Mouse (Mus musculus) frontal cortex, postnatal 36 days (tissue): Measurements from ENCODE around the gene Eif4g3.
"Not testable (repeated sequence)": the region's sequence is repeated elsewhere in the genome, so short reads cannot be mapped to it uniquely, and the experiment has no call there.

Source experiments
- DNase-seq, 2 experiments: peaks; one replicate each; pipeline ENCODE4 v3.0.0; 2022; ENCODE audit warnings: low spot score in 2 of 2

Eif4g3 gene

DNA sequence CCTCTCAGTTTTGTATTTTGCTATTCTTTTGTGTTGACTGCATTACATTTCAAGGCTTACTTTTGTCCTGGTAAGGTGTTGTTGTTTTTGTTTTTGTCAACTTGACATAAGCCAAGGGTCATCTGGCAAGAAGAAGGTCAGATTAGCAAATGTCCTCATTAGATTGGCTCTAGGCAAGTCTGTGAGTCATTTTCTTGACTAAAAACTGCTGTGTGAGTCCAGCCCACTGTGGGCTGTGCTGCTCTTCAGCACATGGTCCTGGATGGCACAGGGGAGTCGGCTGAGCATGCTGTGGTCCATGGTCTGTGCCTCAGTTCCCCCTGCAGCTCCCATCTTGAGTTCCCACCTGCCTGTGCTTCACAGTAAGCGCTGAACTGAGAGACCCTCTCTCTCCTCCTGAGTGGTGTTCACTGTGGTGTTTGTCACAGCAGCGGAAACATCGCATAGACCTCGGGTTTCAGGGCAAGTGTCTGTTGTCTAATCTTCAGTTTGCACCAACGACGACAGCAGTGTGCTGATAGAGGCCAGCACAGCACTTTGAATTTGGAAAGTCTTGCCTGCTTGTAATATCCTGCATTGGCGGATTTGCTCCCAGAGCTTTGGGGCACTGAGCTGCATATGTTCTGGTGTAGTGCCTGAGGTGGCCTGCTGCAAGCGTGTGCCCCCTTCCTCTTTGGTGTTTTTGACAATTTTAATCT is 30.7 kb downstream of the Eif4g3 start:
- DNase-seq, result no peak

DNA sequence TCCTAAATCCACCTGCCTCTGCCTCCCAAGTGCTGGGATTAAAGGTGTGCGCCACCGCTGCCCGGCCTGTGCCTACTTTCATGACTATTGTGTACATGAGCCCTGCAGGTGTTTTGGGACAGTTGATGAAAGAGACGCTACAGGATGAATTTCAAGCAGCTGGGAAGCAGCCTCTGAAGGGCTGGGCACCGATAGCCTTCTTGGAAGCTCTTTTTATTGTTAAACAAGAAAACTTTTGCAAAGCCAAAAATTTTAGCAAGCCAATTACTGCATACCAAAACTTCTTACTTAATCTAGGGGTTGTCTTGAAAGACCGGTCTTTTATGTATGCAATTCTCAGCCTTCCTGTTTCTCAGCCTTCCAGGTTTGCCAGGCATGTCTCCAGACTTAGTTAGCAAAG is 36.3 kb downstream of the Eif4g3 start:
- no peak for DNase-seq

DNA sequence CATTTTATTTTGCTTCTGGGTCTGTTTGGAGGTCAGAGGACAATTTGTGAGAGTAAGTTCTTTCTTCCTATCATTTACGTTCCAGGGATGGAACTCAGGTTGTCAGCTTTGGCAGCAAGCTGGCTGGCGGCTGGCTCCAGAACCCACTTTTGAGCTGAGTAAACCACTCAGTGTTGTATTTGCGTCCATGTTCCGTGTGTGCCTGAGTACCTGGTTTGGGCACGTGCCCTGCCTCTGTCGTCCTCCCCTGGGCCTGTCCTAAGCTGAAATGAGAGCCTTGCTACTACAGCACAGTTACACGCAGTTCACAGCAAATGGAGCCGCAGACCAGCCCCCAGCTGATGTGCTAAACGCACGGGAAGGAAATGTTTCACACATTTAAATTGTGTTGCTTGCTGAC is 39.0 kb downstream of the Eif4g3 start:
- DNase-seq, result no peak

DNA sequence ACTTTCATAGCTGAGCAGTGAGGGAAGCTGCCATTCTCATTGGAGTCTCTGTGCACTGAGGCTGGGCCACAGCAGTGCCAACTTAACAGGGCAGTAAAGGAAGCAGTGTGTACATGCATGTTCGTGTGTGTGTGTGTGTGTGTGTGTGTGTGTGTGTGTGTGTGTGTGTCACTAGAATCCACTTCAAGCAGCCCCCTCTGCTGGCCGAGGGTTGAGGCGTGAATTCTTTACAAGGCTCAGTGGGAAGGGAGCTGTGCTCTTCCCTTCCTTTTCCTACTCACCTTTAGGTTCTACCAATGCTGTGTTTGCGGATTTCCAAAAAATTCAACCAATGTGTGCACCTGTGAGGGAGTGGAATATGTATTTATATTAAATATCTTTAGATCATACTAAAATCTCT is 41.0 kb downstream of the Eif4g3 start:
- no peak for DNase-seq

DNA sequence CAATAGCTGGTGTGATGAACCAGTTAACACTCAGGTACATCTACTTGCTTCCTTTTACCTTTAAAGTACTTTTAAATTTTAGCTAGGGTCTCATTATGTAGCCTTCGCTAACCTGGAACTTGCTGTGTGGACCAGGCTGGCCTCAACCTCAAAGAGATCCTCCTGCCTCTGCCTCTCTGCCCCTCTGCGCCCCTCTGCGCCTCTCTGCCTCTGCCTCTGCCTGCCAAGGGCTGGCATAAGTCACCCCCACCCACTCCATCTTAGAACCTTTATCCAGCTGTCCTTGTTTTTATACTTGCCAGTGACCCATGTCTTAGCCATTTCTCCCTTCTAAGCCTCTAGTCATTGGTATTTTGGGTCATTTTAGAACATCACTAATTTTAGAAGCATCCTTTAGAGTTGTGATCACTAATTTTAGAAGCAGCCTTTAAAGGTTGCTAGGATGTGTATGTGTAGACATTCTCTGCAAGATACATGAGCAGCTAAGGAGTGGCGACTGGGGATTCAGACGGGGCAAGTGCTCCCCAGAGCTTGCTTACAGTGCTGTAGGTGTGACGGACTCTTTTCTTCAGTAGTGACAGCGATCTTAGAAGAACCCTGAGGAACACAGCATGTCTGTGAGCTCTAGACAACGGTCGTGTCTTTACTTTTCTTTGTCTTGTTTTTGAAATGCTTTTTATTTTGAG is 42.8 kb downstream of the Eif4g3 start:
- no peak for DNase-seq

GRCm38 (mm10) chr4:138037110-138037509 is 44.3 kb downstream of the Eif4g3 start:
- no peak for DNase-seq

DNA sequence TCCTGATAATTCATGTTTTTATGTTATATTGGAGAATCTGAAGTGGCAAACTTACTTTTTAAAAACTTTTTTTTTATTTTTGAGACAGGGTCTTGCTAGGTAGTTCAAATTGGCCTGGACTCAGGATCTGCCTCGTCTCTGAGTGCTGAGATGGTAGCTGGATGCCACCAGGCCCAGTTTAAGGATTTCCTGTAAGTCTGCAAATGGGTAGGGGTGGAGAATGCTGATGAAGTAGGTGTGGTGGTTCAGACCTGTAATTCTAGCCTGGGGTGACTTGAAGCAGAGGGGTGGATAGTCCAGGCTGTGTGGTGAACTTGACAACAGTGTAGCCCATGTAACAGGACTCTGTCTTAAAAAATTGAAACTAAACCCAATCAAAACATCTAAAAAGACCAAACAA is 45.1 kb downstream of the Eif4g3 start:
- no peak for DNase-seq

- DNase-seq, result no peak
These were observed 45.8 kb downstream of the Eif4g3 start for GRCm38 (mm10) chr4:138038365-138039274.

DNA sequence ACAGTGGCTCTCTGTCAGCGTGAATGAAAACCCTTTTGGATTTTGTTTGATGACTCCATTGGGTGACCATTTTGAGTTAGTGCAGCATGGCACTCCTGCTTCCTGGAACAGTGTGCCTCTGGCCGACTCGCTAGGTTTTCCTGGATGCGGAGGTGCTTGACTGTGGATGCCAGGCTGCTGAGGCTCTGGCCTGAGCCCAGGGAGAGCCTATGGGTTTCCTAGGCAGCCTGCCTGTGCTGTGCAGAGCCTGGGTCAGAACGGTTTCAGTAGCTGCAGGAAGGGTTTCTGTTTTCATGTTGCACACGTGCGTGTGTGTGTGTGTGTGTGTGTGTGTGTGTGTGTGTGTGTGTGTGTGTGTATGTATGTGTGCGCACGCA is 46.4 kb downstream of the Eif4g3 start:
- peak in 1 of 2 experiments; percentile 39 for DNase-seq

GRCm38 (mm10) chr4:138040589-138040988 is 47.8 kb downstream of the Eif4g3 start:
- no peak for DNase-seq

GRCm38 (mm10) chr4:138041566-138042256 is 48.9 kb downstream of the Eif4g3 start:
- DNase-seq, result no peak

- DNase-seq, result no peak
These were observed 49.4 kb downstream of the Eif4g3 start for GRCm38 (mm10) chr4:138042257-138042589.

GRCm38 (mm10) chr4:138042625-138043024 is 49.8 kb downstream of the Eif4g3 start:
- DNase-seq, result no peak

DNA sequence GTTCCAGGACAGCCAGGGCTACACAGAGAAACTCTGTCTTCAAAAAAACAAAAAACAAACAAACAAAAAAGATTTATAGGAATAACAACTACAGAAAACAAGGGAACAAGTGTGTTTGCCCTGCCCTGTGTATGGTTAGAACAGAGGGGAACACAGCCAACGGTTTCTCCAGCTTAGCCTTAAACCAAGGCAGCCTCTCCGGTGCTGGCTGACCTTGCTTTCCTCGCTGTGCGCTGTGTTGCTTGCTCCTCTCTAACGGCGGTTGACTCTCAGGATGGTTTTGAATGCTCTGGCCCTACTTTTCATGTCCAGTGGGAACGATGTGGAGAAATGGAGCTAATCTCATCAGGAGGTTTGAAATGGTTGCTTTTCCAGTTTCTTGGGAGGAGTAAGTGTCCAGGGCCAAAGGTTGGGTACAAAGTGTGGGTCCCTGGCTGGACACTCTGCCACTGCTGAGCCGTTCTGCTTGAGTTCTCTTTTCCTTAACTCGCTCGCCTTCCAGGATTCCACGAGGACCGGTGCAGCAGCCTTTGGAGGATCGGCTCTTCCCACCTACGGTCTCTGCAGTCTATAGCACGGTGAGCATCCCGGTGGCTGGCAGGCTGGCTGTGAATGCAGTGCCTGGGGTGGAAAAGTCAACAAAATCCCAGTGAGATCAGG is 52.1 kb downstream of the Eif4g3 start:
- DNase-seq, result no peak

- DNase-seq, result no peak
These were observed 53.0 kb downstream of the Eif4g3 start for GRCm38 (mm10) chr4:138045809-138046208.

DNA sequence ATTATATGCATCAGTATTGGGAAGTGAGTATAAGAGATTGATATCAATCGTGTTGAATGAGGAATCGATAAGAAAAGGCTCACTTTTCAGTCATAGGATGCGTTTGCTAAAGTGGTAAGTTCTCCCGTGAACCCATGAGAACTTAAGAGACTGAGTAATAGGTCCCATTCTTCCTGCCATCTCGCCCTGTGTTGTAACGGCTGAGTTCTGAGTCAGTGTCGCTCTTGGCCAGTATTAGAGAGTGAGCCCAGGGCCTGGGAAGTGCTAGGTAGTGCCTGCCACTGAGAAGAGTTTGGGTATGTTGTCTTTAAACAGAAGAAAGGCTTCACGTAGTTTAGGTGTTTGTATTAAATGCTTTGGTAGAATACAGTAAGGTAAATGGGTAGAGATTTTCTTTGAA is 53.5 kb downstream of the Eif4g3 start:
- DNase-seq, result no peak

DNA sequence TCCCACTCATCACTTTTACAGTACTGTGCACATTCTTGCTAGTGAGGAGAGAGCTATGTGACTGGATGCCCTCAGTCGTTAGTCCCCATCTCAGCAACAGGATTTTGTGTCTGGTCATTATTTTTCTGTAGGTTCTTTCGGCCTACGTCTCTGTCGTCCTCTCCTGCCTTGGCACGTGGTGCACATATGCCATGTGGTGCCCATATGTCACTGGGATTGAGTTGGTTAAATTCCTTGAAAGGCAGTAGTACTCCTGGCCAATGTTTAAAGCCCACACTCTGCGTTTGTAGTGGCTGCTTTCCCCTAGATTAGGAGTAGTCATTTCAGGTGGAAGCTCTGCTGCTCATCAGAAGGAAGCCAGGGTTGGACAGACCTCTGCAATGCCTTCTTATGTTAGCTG is 56.7 kb downstream of the Eif4g3 start:
- no peak for DNase-seq

- no peak for DNase-seq
These were observed 58.7 kb downstream of the Eif4g3 start for GRCm38 (mm10) chr4:138051488-138051887.

GRCm38 (mm10) chr4:138056658-138057057 is 63.8 kb downstream of the Eif4g3 start:
- DNase-seq, result no peak

DNA sequence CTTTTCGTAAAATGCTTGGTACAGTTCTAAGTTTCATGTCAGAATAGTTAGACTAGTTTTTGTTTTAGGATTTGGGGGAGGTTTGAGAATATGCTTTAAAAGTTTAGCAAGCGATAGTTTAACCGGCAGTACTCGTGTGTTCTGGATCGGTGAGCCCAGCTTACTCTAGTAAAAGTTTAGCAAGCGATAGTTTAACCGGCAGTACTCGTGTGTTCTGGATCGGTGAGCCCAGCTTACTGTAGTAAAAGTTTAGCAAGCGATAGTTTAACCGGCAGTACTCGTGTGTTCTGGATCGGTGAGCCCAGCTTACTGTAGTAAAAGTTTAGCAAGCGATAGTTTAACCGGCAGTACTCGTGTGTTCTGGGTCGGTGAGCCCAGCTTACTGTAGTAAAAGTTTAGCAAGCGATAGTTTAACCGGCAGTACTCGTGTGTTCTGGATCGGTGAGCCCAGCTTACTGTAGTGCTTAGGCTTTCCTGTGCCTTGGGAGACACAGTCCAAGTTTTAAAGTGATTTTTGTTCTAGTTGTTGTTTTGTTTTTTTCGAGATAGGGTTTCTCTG is 64.5 kb downstream of the Eif4g3 start:
- not testable (repeated sequence) for DNase-seq

GRCm38 (mm10) chr4:138061161-138061560 is 68.3 kb downstream of the Eif4g3 start:
- no peak for DNase-seq
